Mouse (Mus musculus) testis, adult 2 months (tissue): ENCODE measurements at regions not wholly inside any gene's neighbourhood (a gene's known extent, or its start where the extent isn't known, plus 50 kb on each side); places are given as distances from the start of the nearest gene placed in this dataset.

Experiments
- CTCF ChIP-seq: fragments of 200-500 bp; IDR thresholded peaks from 2 replicates; pipeline ENCODE4 v1.5.1; 2012; ENCODE audit warnings: low read depth, mild to moderate bottlenecking, inconsistent platforms, low read length, moderate library complexity; ENCODE audit not compliant: control insufficient read depth, insufficient read depth, insufficient replicate concordance
- POLR2A ChIP-seq: fragments of 200-500 bp; IDR thresholded peaks from 2 replicates; pipeline ENCODE4 v1.6.1; 2012; ENCODE audit warnings: low read depth, mild to moderate bottlenecking, inconsistent platforms, low read length, moderate library complexity; ENCODE audit not compliant: control insufficient read depth

GRCm38 (mm10) chr13:110722170-110722569, 327.3 kb downstream of the Plk2 start:
- TF ChIP-seq POLR2A (no peak), CTCF (no peak)
